ENCODE assay signal across 8 mouse cellular contexts in genomic region chr10:20312736-20313301, GRCm38 (mm10). TPM values are rescaled to one million over a fixed set of nuclear protein-coding genes. Genes with fewer than 3 reads are reported as not detected.
DNase-seq lines count a peak whose midpoint lies in the region; ATAC-seq and TF ChIP-seq lines count a peak whose summit lies in the region.

No protein-coding gene starts in this region.

- H3K4me2 ChIP-seq in lung, embryonic 14.5 days, result peak overlapping the region; percentile 67

- peak overlapping the region; percentile 97 for H3K9ac ChIP-seq in lung, embryonic 14.5 days

- H3K36me3 ChIP-seq in lung, embryonic 14.5 days (ENCODE audit: insufficient read depth), result peaks cover 10% of the 10 kb centered on the region; the same call in 1 of the 2 replicates

- peak overlapping the region; percentile 98 for H3K27ac ChIP-seq in lung, embryonic 14.5 days (ENCODE audit: low read depth)

- ATAC-seq in hematopoietic stem cell, adult 5-6 weeks (replicated peaks in 1 of 2; ENCODE audit: insufficient read depth in 1 of 2, low FRiP score in 2 of 2, low TSS enrichment in 1 of 2, low read depth in 1 of 2, poor library complexity in 2 of 2, severe bottlenecking in 2 of 2), result peak; percentile 39 to 42
- ATAC-seq in lung, embryonic 14.5 days (ENCODE audit: insufficient read depth), result peak; percentile 67
- ATAC-seq in neutrophil, adult 5-6 weeks (ENCODE audit: extremely low read depth, insufficient number of reproducible peaks, low FRiP score, poor library complexity, severe bottlenecking), result peak; percentile 18; the same call in 1 of the 2 replicates

- 0% methylated on average over 54 of the region's 54 CpGs for WGBS in lung, embryonic 14.5 days

- H3K27me3 ChIP-seq in lung, embryonic 14.5 days (ENCODE audit: insufficient read depth, low read length), result no peaks in the 10 kb centered on the region

- H3K9me3 ChIP-seq in lung, embryonic 14.5 days (ENCODE audit: low read depth, low read length), result no peaks in the 10 kb centered on the region

- H3K4me1 ChIP-seq in lung, embryonic 14.5 days (ENCODE audit: insufficient read depth), result peaks cover 4% of the 10 kb centered on the region

- peak overlapping the region; percentile 89 for H3K4me3 ChIP-seq in lung, embryonic 14.5 days (ENCODE audit: low read depth, low read length)

- DNase-seq in MN1 (ENCODE audit: low spot score), result peak; percentile 97
- DNase-seq in cerebellum, adult 8-10 months, result peak; percentile 91
- peak; percentile 87 for DNase-seq in forelimb bud, embryonic 11.5 days (ENCODE audit: low read depth, low spot score)
- peak; percentile 82 to 87 for DNase-seq in layer of hippocampus, adult 8-10 months (ENCODE audit: low spot score in 2 of 2)
- DNase-seq in lung, embryonic 14.5 days, result peak; percentile 94
- DNase-seq in testis, postnatal 14 days (ENCODE audit: low spot score), result peak; percentile 93

- TF ChIP-seq CTCF in lung, embryonic 14.5 days (IDR thresholded peaks at IDR 0.05; ENCODE audit: low read depth), result no peak

RNA-seq across cellular contexts. Expression of gene Bclaf1, which starts 0.6 kb away (rescaled TPM):
- 575 and 650 TPM in 2 replicates for total RNA-seq in hematopoietic stem cell, adult 5-6 weeks (2017)
- 100 to 1,000 TPM; 119 to 142 (median 137) TPM for total RNA-seq in layer of hippocampus, adult 8-10 months (2022)
- 151 and 155 TPM in 2 replicates for polyA plus RNA-seq in lung, embryonic 14.5 days (2014; fragmentation: Nextera tagmentation; extraction: Ambion mirVana)
- total RNA-seq in neutrophil, adult 5-6 weeks (2017), result 450 and 463 TPM in 2 replicates

RNA-seq across cellular contexts. Expression of gene Mtfr2, which starts 34.8 kb away (rescaled TPM):
- total RNA-seq in hematopoietic stem cell, adult 5-6 weeks (2017), result 29.1 and 31.6 TPM in 2 replicates
- total RNA-seq in layer of hippocampus, adult 8-10 months (2022), result 1 to 10 TPM in 1 of 4 experiments, under 1 TPM in 3; 0.55 to 1.6 (median 0.83) TPM
- polyA plus RNA-seq in lung, embryonic 14.5 days (2014; fragmentation: Nextera tagmentation; extraction: Ambion mirVana), result 3.2 and 4.9 TPM in 2 replicates
- 0.61 and 0.81 TPM in 2 replicates for total RNA-seq in neutrophil, adult 5-6 weeks (2017)

Comparison
In these comparisons a context has a peak if more than half of its experiments do, and no peak if none do; other contexts are left out.
1. Peak in every context shown above with its lines: DNase-seq, ATAC-seq, H3K4me3 ChIP-seq and H3K27ac ChIP-seq.
2. RNA of gene Mtfr2, which starts 34.8 kb away (total RNA-seq): 29.1 to 31.6 TPM in hematopoietic stem cell, adult 5-6 weeks; 0.55 to 1.6 TPM in layer of hippocampus, adult 8-10 months and 0.61 to 0.81 TPM in neutrophil, adult 5-6 weeks; every median in the first group is over 10 times any median in the second.